Mouse (Mus musculus) liver, adult 2 months (tissue): ENCODE data around the gene Celf1. TPM values are rescaled to one million over a fixed set of nuclear protein-coding genes. Genes with fewer than 3 reads are reported as not detected.
A peak's percentile ranks its signal among the peaks of the same experiment; 100 is the strongest.

ENCODE experiments used
- DNase-seq: peaks from one replicate; pipeline ENCODE4 v3.0.0-alpha.2; 2011; ENCODE audit warnings: low read depth, low spot score; ENCODE audit errors: extremely low read depth
- H3K27ac ChIP-seq: fragments of 200-500 bp; replicated peaks from 2 replicates; pipeline ENCODE4 v1.5.1; 2012; ENCODE audit warnings: low read depth, mild to moderate bottlenecking, control low read depth, inconsistent platforms, low read length; ENCODE audit not compliant: insufficient read depth
- H3K27me3 ChIP-seq: fragments of 200-500 bp; 2 replicates; pipeline ENCODE4 v1.6.1; 2012; ENCODE audit warnings: mild to moderate bottlenecking, moderate library complexity, low read length, inconsistent platforms; ENCODE audit not compliant: control insufficient read depth, insufficient read depth
- H3K36me3 ChIP-seq: fragments of 200-500 bp; 2 replicates; pipeline ENCODE4 v1.6.1; 2012; ENCODE audit warnings: low read length, inconsistent platforms; ENCODE audit not compliant: control insufficient read depth, insufficient read depth
- H3K4me1 ChIP-seq: fragments of 200-500 bp; 2 replicates; pipeline ENCODE4 v1.6.1; 2011; ENCODE audit warnings: low read length; ENCODE audit not compliant: control insufficient read depth, insufficient read depth
- H3K4me3 ChIP-seq: fragments of 200-500 bp; 2 replicates; pipeline ENCODE4 v1.5.1; 2011; ENCODE audit warnings: low read depth, mild to moderate bottlenecking, control low read depth, low read length, moderate library complexity; ENCODE audit not compliant: insufficient read depth
- H3K79me2 ChIP-seq: fragments of 200-500 bp; 2 replicates; pipeline ENCODE4 v1.6.1; 2012; ENCODE audit warnings: inconsistent platforms, mild to moderate bottlenecking, low read length, moderate library complexity; ENCODE audit not compliant: control insufficient read depth, insufficient read depth
- H3K9ac ChIP-seq: fragments of 200-500 bp; 2 replicates; pipeline ENCODE4 v1.6.1; 2012; ENCODE audit warnings: low read depth, mild to moderate bottlenecking, control low read depth, inconsistent platforms, low read length
- CTCF ChIP-seq: fragments of 200-500 bp; IDR thresholded peaks from 2 replicates; pipeline ENCODE4 v1.5.1; 2011; ENCODE audit warnings: low read depth, low read length, control low read depth
- POLR2A ChIP-seq: fragments of 200-500 bp; IDR thresholded peaks from 2 replicates; pipeline ENCODE4 v1.6.1; 2011; ENCODE audit warnings: low read length, control low read depth; ENCODE audit not compliant: insufficient read depth; ENCODE audit errors: extremely low read depth
- WGBS: fragments of 180-500 bp; shearing (Covaris S2); methylation state at CpG from one replicate; pipeline ENCODE4 v1.1.7; 2018; 5-methylcytosine and 5-hydroxymethylcytosine counted together
- polyA plus RNA-seq: library from polyadenylated mRNA; depleted of rRNA; stranded (reverse); fragments of >200 nt; gene quantifications from 2 replicates; pipeline ENCODE4 v1.2.3, GENCODE M21; 2012
- total RNA-seq: library from RNA; depleted of rRNA; stranded (reverse); fragments of >200 nt; gene quantifications from 2 replicates; pipeline ENCODE4 v1.2.3, GENCODE M21; 2014

Celf1 gene
- total and polyA plus RNA-seq, 2 experiments: 30.5 to 39.5 TPM

- no peaks in the 10 kb centered on the region for H3K79me2 ChIP-seq
- H3K4me3 ChIP-seq: no peak overlapping the region
- no peak for TF ChIP-seq POLR2A
- TF ChIP-seq CTCF: no peak
- 85% methylated on average over 6 of the region's 6 CpGs for WGBS
- H3K9ac ChIP-seq: no peak overlapping the region
- peaks cover 16% of the 10 kb centered on the region for H3K36me3 ChIP-seq
- H3K27me3 ChIP-seq: no peaks in the 10 kb centered on the region
- no peak for DNase-seq
- H3K4me1 ChIP-seq: no peaks in the 10 kb centered on the region
- H3K27ac ChIP-seq: no peak overlapping the region
Observed at GRCm38 (mm10) chr2:91061849-91062481, 121.8 kb downstream of the Celf1 start.

- DNase-seq: no peak
- 89% methylated on average over 16 of the region's 16 CpGs for WGBS
- no peaks in the 10 kb centered on the region for H3K79me2 ChIP-seq
- TF ChIP-seq POLR2A (no peak), CTCF (no peak)
- H3K27me3 ChIP-seq: no peaks in the 10 kb centered on the region
- no peaks in the 10 kb centered on the region for H3K4me1 ChIP-seq
- no peak overlapping the region for H3K9ac ChIP-seq
- H3K4me3 ChIP-seq: no peak overlapping the region
- no peak overlapping the region for H3K27ac ChIP-seq
- peaks cover 11% of the 10 kb centered on the region for H3K36me3 ChIP-seq
Observed at GRCm38 (mm10) chr2:91062779-91063606, 122.8 kb downstream of the Celf1 start.

GRCm38 (mm10) chr2:91064211-91064610, 124.0 kb downstream of the Celf1 start:
- Histone ChIP-seq H3K4me1 (peaks cover under 1% of the 10 kb centered on the region; the same call in 1 of the 2 replicates), H3K9ac (no peak overlapping the region), H3K27ac (no peak overlapping the region), H3K79me2 (no peaks in the 10 kb centered on the region), H3K27me3 (no peaks in the 10 kb centered on the region), H3K4me3 (no peak overlapping the region), H3K36me3 (peaks cover 4% of the 10 kb centered on the region; the same call in 1 of the 2 replicates)
- TF ChIP-seq CTCF (0 out of 2 replicates have a peak, but pooled peaks have one; percentile 5), POLR2A (no peak)
- DNase-seq: no peak
- WGBS: 88% methylated on average over 6 of the region's 6 CpGs

- H3K9ac ChIP-seq: no peak overlapping the region
- H3K4me1 ChIP-seq: peaks cover 2% of the 10 kb centered on the region; the same call in 1 of the 2 replicates
- H3K27ac ChIP-seq: no peak overlapping the region
- TF ChIP-seq POLR2A: no peak
- peak; percentile 92 for TF ChIP-seq CTCF
- H3K27me3 ChIP-seq: no peaks in the 10 kb centered on the region
- H3K4me3 ChIP-seq: no peak overlapping the region
- WGBS: 37% methylated on average over 3 of the region's 3 CpGs
- H3K79me2 ChIP-seq: no peaks in the 10 kb centered on the region
- DNase-seq: peak; percentile 51
- no peaks in the 10 kb centered on the region for H3K36me3 ChIP-seq
Observed at GRCm38 (mm10) chr2:91065544-91065943, 125.4 kb downstream of the Celf1 start.

GRCm38 (mm10) chr2:91066455-91066854, 126.3 kb downstream of the Celf1 start:
- Histone ChIP-seq H3K36me3 (no peaks in the 10 kb centered on the region), H3K27me3 (no peaks in the 10 kb centered on the region), H3K9ac (no peak overlapping the region), H3K4me1 (peaks cover 6% of the 10 kb centered on the region; the same call in 1 of the 2 replicates), H3K27ac (no peak overlapping the region), H3K79me2 (no peaks in the 10 kb centered on the region), H3K4me3 (no peak overlapping the region)
- no peak for TF ChIP-seq CTCF
- no peak for TF ChIP-seq POLR2A
- WGBS: 85% methylated on average over 3 of the region's 3 CpGs
- DNase-seq: no peak
